Mouse (Mus musculus): ENCODE measurements at regions not wholly inside any gene's neighbourhood (a gene's known extent, or its start where the extent isn't known, plus 50 kb on each side); places are given as distances from the start of the nearest gene placed in this dataset.
"Not testable (repeated sequence)": the region's sequence is repeated elsewhere in the genome, so short reads cannot be mapped to it uniquely, and the experiment has no call there.

- no peak for TF ChIP-seq POLR2A (IDR thresholded peaks at IDR 0.05; ENCODE audit: borderline replicate concordance, extremely low read depth, insufficient read depth, insufficient read length, poor library complexity, severe bottlenecking)
- TF ChIP-seq CTCF (IDR thresholded peaks at IDR 0.05; ENCODE audit: borderline replicate concordance, extremely low read depth, insufficient read depth, insufficient read length), result peak; percentile 89
- peak; percentile 91 for DNase-seq (ENCODE audit: low read depth)
Measured at GRCm38 (mm10) chr13:6836351-6837074, 187.9 kb upstream of the Pfkp start.

DNA sequence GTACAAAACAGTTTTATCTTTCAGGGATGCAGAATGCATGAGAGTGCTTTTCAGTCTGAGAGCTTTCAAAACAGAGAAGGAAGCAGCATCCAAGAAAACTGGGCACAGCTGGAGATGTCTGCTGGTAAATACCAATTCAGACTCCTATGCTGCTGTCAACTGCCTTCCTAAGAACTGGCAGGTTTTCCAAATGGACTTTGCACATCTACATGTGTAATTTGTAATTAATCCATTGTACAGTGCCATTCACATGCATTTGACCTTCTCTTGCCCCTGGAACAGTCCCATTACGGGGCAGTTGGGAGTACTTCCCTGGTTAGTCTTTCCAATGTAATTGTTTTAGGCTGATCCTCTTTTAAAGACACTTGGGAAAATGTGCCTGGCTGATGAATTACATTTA, 181.3 kb upstream of the Pfkp start:
- peak; percentile 54 for DNase-seq (ENCODE audit: low read depth)
- TF ChIP-seq POLR2A (IDR thresholded peaks at IDR 0.05; ENCODE audit: borderline replicate concordance, extremely low read depth, insufficient read depth, insufficient read length, poor library complexity, severe bottlenecking) (no peak), CTCF (IDR thresholded peaks at IDR 0.05; ENCODE audit: borderline replicate concordance, extremely low read depth, insufficient read depth, insufficient read length) (no peak)

- TF ChIP-seq CTCF (IDR thresholded peaks at IDR 0.05; ENCODE audit: borderline replicate concordance, extremely low read depth, insufficient read depth, insufficient read length), result no peak
- TF ChIP-seq POLR2A (IDR thresholded peaks at IDR 0.05; ENCODE audit: borderline replicate concordance, extremely low read depth, insufficient read depth, insufficient read length, poor library complexity, severe bottlenecking), result no peak
Measured at GRCm38 (mm10) chr13:6829346-6829745, 180.8 kb upstream of the Pfkp start.

GRCm38 (mm10) chr13:6828601-6829330, 180.2 kb upstream of the Pfkp start:
- not testable (repeated sequence) for DNase-seq (ENCODE audit: low read depth)

More at GRCm38 (mm10) chr13:6829346-6829745, 180.8 kb upstream of the Pfkp start:
- peak; percentile 14 for DNase-seq (ENCODE audit: low read depth)

DNA sequence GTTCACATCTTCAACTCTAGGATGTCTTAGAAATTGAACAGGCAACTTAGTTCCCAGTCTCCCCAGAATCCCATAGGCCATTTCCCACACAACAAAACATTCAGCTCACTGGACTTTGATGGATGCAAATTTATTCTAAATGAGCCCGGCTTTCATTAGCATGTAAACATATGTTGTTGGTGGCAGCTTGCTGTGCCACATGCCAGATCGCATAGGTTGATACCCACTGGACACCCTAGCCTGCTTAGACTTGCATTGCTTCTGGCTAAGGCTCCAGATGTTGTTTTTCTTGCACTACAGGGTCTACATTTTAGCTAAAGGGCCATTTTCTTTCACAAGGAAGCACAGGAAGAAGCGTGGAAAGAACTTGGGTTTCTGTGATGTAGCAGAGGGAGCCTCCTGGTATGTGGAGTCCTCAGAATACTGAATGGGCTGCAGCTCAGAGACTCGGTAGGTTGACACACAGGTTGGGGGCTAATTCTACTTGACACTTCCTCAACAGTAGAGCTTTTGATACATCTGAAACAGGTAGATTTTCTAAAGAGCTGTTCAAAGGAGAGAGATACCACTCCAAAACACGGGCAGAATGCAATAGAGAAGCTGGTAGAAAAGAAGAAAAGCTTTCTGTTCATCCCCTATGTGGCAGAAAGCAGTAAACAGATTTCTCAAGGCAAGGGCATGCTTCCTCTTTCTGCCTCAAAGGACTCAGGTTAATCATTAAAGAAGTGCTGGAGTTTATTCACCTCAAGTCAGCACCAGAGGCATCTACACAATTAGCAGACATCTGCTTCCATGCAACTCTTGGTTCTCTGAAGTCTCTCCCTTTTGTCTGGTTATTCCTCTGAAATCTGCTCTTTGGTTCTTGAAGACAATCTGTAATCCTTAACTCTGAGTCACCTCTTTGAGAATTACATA, 153.9 kb upstream of the Pfkp start:
- TF ChIP-seq CTCF (IDR thresholded peaks at IDR 0.05; ENCODE audit: borderline replicate concordance, extremely low read depth, insufficient read depth, insufficient read length), result no peak
- TF ChIP-seq POLR2A (IDR thresholded peaks at IDR 0.05; ENCODE audit: borderline replicate concordance, extremely low read depth, insufficient read depth, insufficient read length, poor library complexity, severe bottlenecking), result no peak
- peak; percentile 63 for DNase-seq (ENCODE audit: low read depth)

DNA sequence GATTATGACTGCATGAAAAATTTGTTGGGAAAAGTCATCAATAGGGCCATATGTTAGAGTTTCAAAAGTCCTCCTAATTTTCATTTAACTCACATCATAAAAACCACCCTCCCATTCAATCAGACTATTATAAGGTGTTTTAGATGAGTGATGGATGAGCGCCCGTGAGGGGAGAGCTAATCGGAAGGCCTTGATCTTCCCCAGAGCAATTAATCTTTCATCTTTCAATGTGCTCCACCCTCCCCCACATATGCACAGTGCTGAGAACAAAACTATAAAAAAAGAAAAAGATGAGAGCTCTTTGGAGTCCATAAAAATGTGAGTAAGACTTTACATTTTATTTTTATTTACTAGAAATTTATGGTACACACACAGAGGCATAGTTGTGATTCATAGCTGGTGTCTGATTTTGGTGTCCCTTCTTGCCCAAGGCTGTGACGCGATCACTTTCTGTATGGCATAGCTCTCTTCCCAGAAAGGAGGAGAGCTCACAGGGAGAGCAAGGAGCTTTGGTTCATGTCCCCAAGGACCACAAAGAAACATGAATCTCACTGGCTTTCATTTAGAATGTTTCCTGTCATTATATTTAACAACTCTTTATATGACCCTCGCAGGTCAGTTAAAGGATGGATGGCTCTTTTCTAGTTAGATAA, 119.5 kb upstream of the Pfkp start:
- peak; percentile 16 for DNase-seq (ENCODE audit: low read depth)
- no peak for TF ChIP-seq CTCF (IDR thresholded peaks at IDR 0.05; ENCODE audit: borderline replicate concordance, extremely low read depth, insufficient read depth, insufficient read length)
- no peak for TF ChIP-seq POLR2A (IDR thresholded peaks at IDR 0.05; ENCODE audit: borderline replicate concordance, extremely low read depth, insufficient read depth, insufficient read length, poor library complexity, severe bottlenecking)

DNA sequence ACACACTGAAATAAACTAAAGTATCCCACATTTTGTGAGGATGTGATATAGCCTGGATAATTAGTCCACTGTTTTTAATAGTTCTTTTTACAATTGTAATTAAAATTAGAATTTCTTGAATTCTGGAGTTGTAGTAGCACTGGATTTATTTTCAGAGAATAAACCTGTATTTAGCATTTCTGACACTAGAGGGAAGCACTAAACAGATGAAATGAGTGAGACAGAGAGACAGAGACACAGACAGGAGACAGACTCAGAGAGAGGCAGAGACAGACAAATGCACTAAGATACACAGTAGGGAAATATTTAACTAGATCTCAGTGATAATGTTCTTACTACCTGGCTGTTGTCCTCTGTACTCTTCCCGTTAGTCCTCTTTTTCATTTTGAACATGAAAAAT, 108.6 kb upstream of the Pfkp start:
- peak; percentile 53 for DNase-seq (ENCODE audit: low read depth)
- 0 out of 2 replicates have a peak, but pooled peaks have one; percentile 18 for TF ChIP-seq CTCF (IDR thresholded peaks at IDR 0.05; ENCODE audit: borderline replicate concordance, extremely low read depth, insufficient read depth, insufficient read length)
- no peak for TF ChIP-seq POLR2A (IDR thresholded peaks at IDR 0.05; ENCODE audit: borderline replicate concordance, extremely low read depth, insufficient read depth, insufficient read length, poor library complexity, severe bottlenecking)

GRCm38 (mm10) chr13:6751599-6751998, 103.0 kb upstream of the Pfkp start:
- TF ChIP-seq CTCF (IDR thresholded peaks at IDR 0.05; ENCODE audit: borderline replicate concordance, extremely low read depth, insufficient read depth, insufficient read length), result no peak
- no peak for TF ChIP-seq POLR2A (IDR thresholded peaks at IDR 0.05; ENCODE audit: borderline replicate concordance, extremely low read depth, insufficient read depth, insufficient read length, poor library complexity, severe bottlenecking)
- no peak for DNase-seq (ENCODE audit: low read depth)

DNA sequence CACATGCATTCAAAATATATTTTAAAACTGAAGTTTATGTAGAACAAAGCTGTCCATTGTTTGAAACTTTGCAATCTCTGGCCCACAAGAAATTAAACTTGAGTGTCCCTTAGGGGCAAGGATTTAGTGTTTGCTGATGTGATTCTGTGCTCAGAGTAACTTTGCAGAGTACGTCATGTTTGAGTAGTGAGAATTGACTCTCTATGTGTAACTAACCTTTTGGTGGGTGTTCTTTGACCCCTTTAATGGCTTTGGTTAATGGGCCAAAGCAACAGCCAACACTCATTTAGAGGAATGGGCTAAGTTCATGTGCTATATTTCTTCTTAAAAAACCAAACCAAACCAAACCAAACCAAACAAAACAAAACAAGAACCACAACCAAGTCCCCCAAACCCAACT, 102.6 kb upstream of the Pfkp start:
- no peak for TF ChIP-seq POLR2A (IDR thresholded peaks at IDR 0.05; ENCODE audit: borderline replicate concordance, extremely low read depth, insufficient read depth, insufficient read length, poor library complexity, severe bottlenecking)
- no peak for TF ChIP-seq CTCF (IDR thresholded peaks at IDR 0.05; ENCODE audit: borderline replicate concordance, extremely low read depth, insufficient read depth, insufficient read length)
- no peak for DNase-seq (ENCODE audit: low read depth)

DNA sequence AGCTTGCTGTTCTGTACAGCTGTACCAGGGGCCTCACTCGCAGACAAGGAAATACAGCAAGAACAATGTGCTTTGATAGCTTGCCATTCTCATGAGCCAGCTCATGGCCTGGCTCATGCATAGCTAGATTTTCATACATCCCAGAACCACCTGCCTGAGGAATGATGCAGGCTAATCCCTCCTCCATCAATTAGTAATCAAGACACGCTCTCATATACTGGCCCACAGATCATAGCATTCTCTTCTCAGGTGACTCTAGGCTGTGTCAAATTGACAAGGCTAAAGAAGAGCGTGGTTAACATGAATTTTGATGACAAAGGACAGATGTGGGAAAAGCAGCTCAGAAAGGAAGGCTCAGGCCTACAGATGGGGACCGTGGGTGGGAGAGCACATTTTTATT, 93.3 kb upstream of the Pfkp start:
- TF ChIP-seq POLR2A (IDR thresholded peaks at IDR 0.05; ENCODE audit: borderline replicate concordance, extremely low read depth, insufficient read depth, insufficient read length, poor library complexity, severe bottlenecking) (no peak), CTCF (IDR thresholded peaks at IDR 0.05; ENCODE audit: borderline replicate concordance, extremely low read depth, insufficient read depth, insufficient read length) (no peak)

More for the DNA sequence above, 93.3 kb upstream of the Pfkp start:
- DNase-seq (ENCODE audit: low read depth), result peak; percentile 7
